Mouse (Mus musculus) G1E (cell line): ENCODE results near the gene Il31ra. TPM values are rescaled to one million over a fixed set of nuclear protein-coding genes. Genes with fewer than 3 reads are reported as not detected.

Experiments used
- ATAC-seq: 2 replicates; pipeline ENCODE4 v1.8.0; 2016; ENCODE audit warnings: mild to moderate bottlenecking; ENCODE audit not compliant: insufficient number of reproducible peaks, poor library complexity, low FRiP score, severe bottlenecking; ENCODE audit errors: extremely low read depth
- DNase-seq: peaks from one replicate; pipeline ENCODE4 v3.0.0; 2012; ENCODE audit warnings: low spot score
- H3K27me3 ChIP-seq: 2 replicates; pipeline ENCODE4 v1.6.1; 2012; ENCODE audit warnings: mild to moderate bottlenecking, low read length, inconsistent platforms; ENCODE audit not compliant: insufficient read depth
- H3K36me3 ChIP-seq: replicated peaks from 2 replicates; pipeline ENCODE3; 2012; ENCODE audit warnings: mild to moderate bottlenecking, inconsistent platforms
- H3K4me1 ChIP-seq: 2 replicates; pipeline ENCODE4 v1.6.1; 2012; ENCODE audit warnings: low read depth, low read length, inconsistent platforms, mixed read lengths; ENCODE audit not compliant: insufficient read depth
- H3K4me3 ChIP-seq: 2 replicates; pipeline ENCODE4 v1.5.1; 2012; ENCODE audit warnings: low read depth, mild to moderate bottlenecking, inconsistent platforms, low read length, moderate library complexity, mixed read lengths
- H3K9me3 ChIP-seq: replicated peaks from 2 replicates; pipeline ENCODE4 v1.6.1; 2012; ENCODE audit warnings: inconsistent platforms
- CTCF ChIP-seq: IDR thresholded peaks from 2 replicates; pipeline ENCODE4 v1.5.1; 2012; ENCODE audit warnings: low read depth, low read length, inconsistent platforms, mixed read lengths
- GATA1 ChIP-seq: IDR thresholded peaks from 2 replicates; pipeline ENCODE4 v1.6.1; 2012; ENCODE audit warnings: borderline replicate concordance, low read length, inconsistent platforms, mixed read lengths
- GATA2 ChIP-seq: IDR thresholded peaks from 2 replicates; pipeline ENCODE4 v1.6.1; 2012; ENCODE audit warnings: low read depth, low read length, inconsistent platforms, borderline replicate concordance
- POLR2AphosphoS5 ChIP-seq: IDR thresholded peaks from 2 replicates; pipeline ENCODE4 v1.6.1; 2012; ENCODE audit warnings: low read depth, low read length, inconsistent platforms; ENCODE audit not compliant: insufficient replicate concordance
- TAL1 ChIP-seq: conservative IDR thresholded peaks from 2 replicates; pipeline ENCODE4 v1.6.1; 2012; ENCODE audit warnings: low read depth, low read length, inconsistent platforms, mixed read lengths
- polyA plus RNA-seq: library from polyadenylated mRNA; stranded (reverse); fragments of >175 nt; gene quantifications from 2 replicates; pipeline ENCODE4 v1.2.3, GENCODE M21; 2012
- total RNA-seq, 2 experiments: library from RNA; stranded (forward) in 1 of 2; stranded (reverse) in 1 of 2; fragments of 200-1000 nt in 1 of 2; fragments of >200 nt in 1 of 2; fragmentation: Nextera tagmentation in 1 of 2; gene quantifications; 2 replicates each; pipeline ENCODE4 v1.2.3; 2014 to 2017

Gene Il31ra
- total and polyA plus RNA-seq, 3 experiments, result 0.05 TPM; not detected in 2

DNA sequence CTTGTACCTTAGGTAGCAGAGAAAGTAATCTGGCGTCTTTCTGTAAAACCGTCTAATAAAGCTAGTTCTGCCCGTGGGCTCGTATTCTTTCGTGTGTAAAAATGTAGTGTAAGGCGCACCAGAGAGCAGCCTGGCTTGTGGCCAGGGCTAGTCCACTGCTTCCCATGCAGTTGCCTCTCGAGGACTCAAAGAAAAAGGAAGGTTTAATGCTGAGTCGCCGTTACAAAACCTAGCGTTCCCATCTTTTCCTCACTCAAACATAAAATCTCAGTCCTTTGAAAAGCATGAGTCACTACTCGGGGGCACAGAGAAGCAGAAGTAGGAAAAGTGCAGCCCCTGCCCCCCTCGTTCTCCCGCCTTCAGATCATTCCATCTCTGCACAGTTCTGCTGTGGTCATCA is 87.4 kb downstream of the Il31ra start:
- DNase-seq, result no peak
- no peaks in the 10 kb centered on the region; the same call in 1 of the 2 replicates for H3K27me3 ChIP-seq
- H3K9me3 ChIP-seq, result no peaks in the 10 kb centered on the region
- H3K4me1 ChIP-seq, result peaks cover 8% of the 10 kb centered on the region; the same call in 1 of the 2 replicates
- TF ChIP-seq CTCF (no peak), TAL1 (no peak), GATA2 (no peak), GATA1 (no peak), POLR2AphosphoS5 (no peak)
- no peak overlapping the region for H3K4me3 ChIP-seq
- peaks cover 24% of the 10 kb centered on the region for H3K36me3 ChIP-seq
- no peak for ATAC-seq

DNA sequence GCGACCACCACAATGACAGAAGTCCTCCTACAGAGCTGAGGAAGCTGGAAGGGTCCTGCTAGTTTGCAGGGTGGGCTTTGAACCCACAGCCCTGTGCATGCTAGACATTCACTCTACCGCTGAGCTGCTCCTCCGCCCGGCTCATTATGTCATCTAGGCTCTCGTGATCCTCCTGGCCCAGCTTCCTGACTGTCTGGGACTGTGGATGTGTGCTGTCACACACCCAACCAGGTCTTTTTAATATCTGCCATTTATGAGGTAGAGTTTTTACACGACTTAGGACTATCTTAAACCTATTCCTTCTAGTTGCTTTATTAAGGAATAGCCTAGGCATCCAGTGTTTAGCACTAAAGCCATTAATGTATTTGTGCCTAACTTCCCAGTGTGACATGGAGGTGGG is 88.7 kb downstream of the Il31ra start:
- TF ChIP-seq POLR2AphosphoS5 (no peak), TAL1 (no peak), GATA2 (no peak), GATA1 (no peak), CTCF (no peak)
- no peak for DNase-seq
- Histone ChIP-seq H3K9me3 (no peaks in the 10 kb centered on the region), H3K4me3 (no peak overlapping the region), H3K27me3 (no peaks in the 10 kb centered on the region), H3K36me3 (peaks cover 31% of the 10 kb centered on the region), H3K4me1 (peaks cover 3% of the 10 kb centered on the region; the same call in 1 of the 2 replicates)
- no peak for ATAC-seq

DNA sequence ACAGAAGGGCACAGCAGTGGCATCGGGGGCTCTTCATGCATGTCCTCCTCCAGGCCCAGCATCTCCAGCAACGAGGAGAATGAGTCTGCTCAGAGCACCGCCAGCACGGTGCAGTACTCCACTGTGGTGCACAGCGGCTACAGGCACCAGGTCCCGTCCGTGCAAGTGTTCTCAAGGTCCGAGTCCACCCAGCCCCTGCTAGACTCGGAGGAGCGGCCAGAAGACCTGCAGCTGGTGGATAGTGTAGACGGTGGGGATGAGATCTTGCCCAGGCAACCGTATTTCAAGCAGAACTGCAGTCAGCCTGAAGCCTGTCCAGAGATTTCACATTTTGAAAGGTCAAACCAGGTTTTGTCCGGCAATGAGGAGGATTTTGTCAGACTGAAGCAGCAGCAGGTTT is 90.3 kb downstream of the Il31ra start:
- TF ChIP-seq GATA1 (no peak), TAL1 (no peak), POLR2AphosphoS5 (no peak), GATA2 (no peak), CTCF (no peak)
- no peak for DNase-seq
- Histone ChIP-seq H3K36me3 (peaks cover 37% of the 10 kb centered on the region), H3K4me3 (no peak overlapping the region), H3K4me1 (no peaks in the 10 kb centered on the region), H3K27me3 (no peaks in the 10 kb centered on the region), H3K9me3 (no peaks in the 10 kb centered on the region)
- no peak for ATAC-seq

DNA sequence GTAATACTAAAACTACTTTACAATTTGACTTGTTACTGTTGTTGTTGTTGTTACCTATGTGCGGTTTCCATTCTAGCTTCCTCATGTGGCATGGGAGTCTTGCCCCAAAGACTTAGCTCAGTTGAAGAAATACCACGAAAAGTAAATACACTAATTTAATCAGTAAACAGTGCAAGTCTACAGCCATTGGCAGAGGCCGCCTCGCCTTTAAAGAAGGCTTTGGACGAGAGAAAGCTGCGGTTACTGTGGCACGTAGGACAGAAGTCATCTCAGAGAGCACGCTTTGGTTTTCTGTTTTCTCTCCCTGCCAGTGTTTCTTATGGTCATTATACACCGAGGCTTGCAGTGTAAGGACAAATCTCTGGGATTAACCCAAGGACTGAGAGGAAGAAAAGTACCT is 93.7 kb downstream of the Il31ra start:
- TF ChIP-seq GATA1, result no peak
- no peak for TF ChIP-seq CTCF
- no peak for TF ChIP-seq POLR2AphosphoS5
- TF ChIP-seq GATA2, result no peak
- TF ChIP-seq TAL1, result no peak
- Histone ChIP-seq H3K4me3 (no peak overlapping the region), H3K4me1 (no peaks in the 10 kb centered on the region), H3K36me3 (peaks cover 44% of the 10 kb centered on the region), H3K27me3 (no peaks in the 10 kb centered on the region), H3K9me3 (no peaks in the 10 kb centered on the region)
- DNase-seq (no peak), ATAC-seq (no peak)

DNA sequence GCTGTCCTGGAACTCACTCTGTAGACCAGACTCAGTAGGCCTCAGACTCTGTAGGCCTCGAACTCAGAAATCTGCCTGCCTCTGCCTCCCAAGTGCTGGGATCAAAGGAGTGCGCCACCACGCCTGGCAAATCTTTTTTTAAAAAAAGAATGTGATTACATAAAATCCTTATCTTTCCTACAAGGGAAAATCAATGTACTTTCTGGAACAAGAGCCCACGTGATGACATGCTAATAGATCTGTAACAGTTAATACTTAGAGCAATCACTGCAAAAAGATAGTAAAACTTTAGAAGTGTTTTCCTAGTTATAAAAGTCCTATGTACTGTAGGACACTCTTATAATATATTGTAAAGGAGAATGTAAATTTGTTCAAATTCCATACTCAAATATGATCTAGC is 94.1 kb downstream of the Il31ra start:
- Histone ChIP-seq H3K36me3 (peaks cover 44% of the 10 kb centered on the region), H3K27me3 (no peaks in the 10 kb centered on the region), H3K4me3 (no peak overlapping the region), H3K4me1 (no peaks in the 10 kb centered on the region), H3K9me3 (no peaks in the 10 kb centered on the region)
- TF ChIP-seq GATA2 (no peak), GATA1 (no peak), CTCF (no peak), POLR2AphosphoS5 (no peak), TAL1 (no peak)
- no peak for ATAC-seq
- DNase-seq, result no peak

DNA sequence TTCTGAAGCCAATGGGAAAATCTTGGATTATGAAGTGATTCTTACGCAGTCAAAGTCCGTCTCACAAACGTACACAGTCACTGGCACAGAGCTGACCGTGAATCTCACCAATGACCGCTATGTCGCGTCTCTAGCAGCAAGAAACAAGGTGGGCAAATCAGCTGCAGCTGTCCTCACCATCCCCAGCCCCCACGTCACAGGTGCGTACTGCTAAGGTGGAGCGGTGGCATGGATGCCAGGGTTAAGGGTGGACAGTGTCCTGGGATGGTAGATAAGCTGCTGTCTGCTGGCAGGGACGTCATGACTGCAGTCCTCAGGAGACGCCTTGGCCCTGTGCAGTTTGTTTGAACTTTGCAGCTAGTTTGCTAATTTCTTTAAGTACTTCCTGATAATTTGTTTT is 99.6 kb downstream of the Il31ra start:
- no peaks in the 10 kb centered on the region for H3K9me3 ChIP-seq
- H3K27me3 ChIP-seq, result no peaks in the 10 kb centered on the region
- no peak for DNase-seq
- no peak overlapping the region for H3K4me3 ChIP-seq
- H3K4me1 ChIP-seq, result no peaks in the 10 kb centered on the region
- no peak for ATAC-seq
- TF ChIP-seq GATA1 (no peak), POLR2AphosphoS5 (no peak), GATA2 (no peak), CTCF (no peak), TAL1 (no peak)
- H3K36me3 ChIP-seq, result peaks cover 31% of the 10 kb centered on the region
